Mouse (Mus musculus): Measurements from ENCODE around the gene Cd2. TPM values are rescaled to one million over a fixed set of nuclear protein-coding genes. Genes with fewer than 3 reads are reported as not detected.

Cd2 gene
- polyA plus RNA-seq, 1 experiment, result not detected

DNA sequence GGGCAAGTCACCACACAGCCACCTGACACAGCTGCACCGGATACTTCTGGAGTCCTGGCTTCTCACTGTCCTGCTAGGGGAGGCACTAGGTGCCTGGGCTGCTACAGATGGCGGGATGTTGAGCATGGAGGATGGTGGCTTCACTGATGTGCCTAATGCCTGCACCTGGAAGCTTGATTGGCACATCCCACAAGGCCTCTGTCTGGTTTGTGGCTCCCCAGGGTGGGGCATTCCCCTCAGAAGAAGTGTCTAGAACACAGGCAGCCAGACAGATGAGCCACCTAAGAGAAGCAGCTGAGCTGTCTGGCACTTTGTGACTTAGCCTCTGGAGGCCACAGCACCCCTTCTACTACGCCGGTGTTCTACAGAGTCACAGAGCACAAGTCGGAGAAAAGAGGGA lies 9.5 kb upstream of the Cd2 start:
- no peaks in the 10 kb centered on the region for H3K79me3 ChIP-seq (ENCODE audit: low read depth)
- TF ChIP-seq FOSL1 (IDR thresholded peaks at IDR 0.05; ENCODE audit: insufficient read depth, low read length, poor library complexity, severe bottlenecking), result no peak
- TF ChIP-seq MYOD1 (IDR thresholded peaks at IDR 0.05; ENCODE audit: control insufficient read depth, insufficient read length, low read depth), result no peak
- TF ChIP-seq MAX (IDR thresholded peaks at IDR 0.05), result no peak
- TF ChIP-seq MYOG (IDR thresholded peaks at IDR 0.05; ENCODE audit: control insufficient read depth, extremely low read depth, insufficient read length), result no peak
- no peak for TF ChIP-seq USF1 (IDR thresholded peaks at IDR 0.05; ENCODE audit: low read depth)
- no peak for TF ChIP-seq CEBPB (IDR thresholded peaks at IDR 0.05; ENCODE audit: low read depth)
- no peak for TF ChIP-seq CTCF (IDR thresholded peaks at IDR 0.05; ENCODE audit: control insufficient read depth, insufficient read depth, insufficient read length)
- H3K27me3 ChIP-seq (ENCODE audit: control insufficient read depth, insufficient read depth, insufficient read length), result no peaks in the 10 kb centered on the region
- H3ac ChIP-seq (ENCODE audit: control insufficient read depth, insufficient read length, low read depth), result no peak overlapping the region
- no peak overlapping the region for H3K4me3 ChIP-seq (ENCODE audit: insufficient read depth, poor library complexity, severe bottlenecking)
- no peaks in the 10 kb centered on the region for H3K79me2 ChIP-seq (ENCODE audit: control insufficient read depth, insufficient read depth)
- H3K36me3 ChIP-seq (ENCODE audit: control insufficient read depth, insufficient read depth), result no peaks in the 10 kb centered on the region

DNA sequence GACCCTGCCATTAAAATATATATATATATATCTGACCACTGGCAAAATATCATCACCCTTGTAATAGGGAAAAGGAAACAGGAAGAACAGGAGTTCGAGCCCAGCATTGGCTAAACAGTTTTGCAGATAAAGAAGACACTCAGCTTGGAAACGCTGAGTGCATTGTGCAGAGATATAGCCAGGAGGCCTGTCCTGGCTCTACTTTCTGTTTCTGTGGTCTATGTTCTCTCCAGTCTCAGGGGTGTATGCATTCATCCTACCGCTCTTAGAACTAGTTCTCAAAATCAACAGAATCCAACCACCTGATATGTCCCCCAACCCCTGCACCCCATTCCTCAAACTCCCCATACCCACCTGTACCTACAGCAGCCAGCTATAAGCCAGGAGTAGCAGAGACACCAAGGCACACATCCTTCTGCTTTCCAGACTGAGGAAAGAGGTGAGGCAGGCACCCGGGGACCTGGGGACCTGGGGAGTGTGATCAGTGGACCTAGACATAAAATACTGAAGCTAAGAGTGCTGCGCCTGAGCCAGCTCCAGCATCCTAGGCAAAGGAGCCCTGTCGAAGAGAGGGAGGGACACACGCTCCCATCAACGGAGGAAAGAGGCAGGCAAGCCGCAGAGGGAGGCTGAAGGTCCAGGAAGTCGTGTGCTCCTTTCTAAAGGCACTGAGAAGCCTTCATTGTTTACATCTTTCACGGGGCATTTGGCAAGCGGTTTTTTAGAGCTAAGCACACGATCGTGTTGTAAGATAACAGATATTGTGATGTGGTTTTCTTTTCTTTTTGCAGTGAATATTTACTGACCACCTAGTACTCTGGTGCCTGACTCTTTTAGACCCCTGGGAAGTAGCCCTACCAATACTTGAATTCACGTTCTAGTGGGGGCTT lies 8.4 kb upstream of the Cd2 start:
- H3K79me3 ChIP-seq (ENCODE audit: low read depth), result no peaks in the 10 kb centered on the region
- no peaks in the 10 kb centered on the region for H3K79me2 ChIP-seq (ENCODE audit: control insufficient read depth, insufficient read depth)
- H3K4me3 ChIP-seq (ENCODE audit: insufficient read depth, poor library complexity, severe bottlenecking), result no peak overlapping the region
- no peaks in the 10 kb centered on the region for H3K36me3 ChIP-seq (ENCODE audit: control insufficient read depth, insufficient read depth)
- no peaks in the 10 kb centered on the region for H3K27me3 ChIP-seq (ENCODE audit: control insufficient read depth, insufficient read depth, insufficient read length)
- H3ac ChIP-seq (ENCODE audit: control insufficient read depth, insufficient read length, low read depth), result no peak overlapping the region
- TF ChIP-seq MYOG (IDR thresholded peaks at IDR 0.05; ENCODE audit: control insufficient read depth, extremely low read depth, insufficient read length), result no peak
- TF ChIP-seq MAX (IDR thresholded peaks at IDR 0.05), result no peak
- TF ChIP-seq CEBPB (IDR thresholded peaks at IDR 0.05; ENCODE audit: low read depth), result no peak
- TF ChIP-seq CTCF (IDR thresholded peaks at IDR 0.05; ENCODE audit: control insufficient read depth, insufficient read depth, insufficient read length), result no peak
- TF ChIP-seq MYOD1 (IDR thresholded peaks at IDR 0.05; ENCODE audit: control insufficient read depth, insufficient read length, low read depth), result no peak
- no peak for TF ChIP-seq FOSL1 (IDR thresholded peaks at IDR 0.05; ENCODE audit: insufficient read depth, low read length, poor library complexity, severe bottlenecking)
- TF ChIP-seq USF1 (IDR thresholded peaks at IDR 0.05; ENCODE audit: low read depth), result no peak

DNA sequence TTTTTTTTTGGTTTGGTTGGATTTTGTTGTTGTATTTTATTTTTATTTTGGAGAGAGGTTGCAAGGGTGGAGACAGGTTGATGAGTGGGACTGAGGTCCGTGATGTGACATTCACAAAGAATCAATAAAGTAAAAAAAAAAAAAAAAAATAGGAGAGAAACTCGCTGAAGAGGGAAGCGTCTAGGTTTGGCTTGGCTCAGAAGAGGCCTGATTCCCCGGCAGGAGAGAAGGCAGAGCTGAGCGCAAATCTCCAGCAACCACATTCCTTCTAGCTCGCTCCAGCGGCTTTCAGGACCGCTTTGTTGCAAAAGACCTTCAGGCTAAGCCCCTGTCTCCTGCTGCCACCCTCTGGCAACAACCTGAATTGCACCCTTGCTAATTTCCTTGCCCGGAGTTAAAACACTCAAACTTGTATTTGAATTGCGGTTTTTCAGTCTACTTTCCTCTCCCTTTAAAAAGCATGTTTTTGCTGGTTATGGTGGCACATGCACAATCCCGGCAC lies 7.7 kb upstream of the Cd2 start:
- Histone ChIP-seq H3K27me3 (ENCODE audit: control insufficient read depth, insufficient read depth, insufficient read length) (no peaks in the 10 kb centered on the region), H3K79me3 (ENCODE audit: low read depth) (no peaks in the 10 kb centered on the region), H3K4me3 (ENCODE audit: insufficient read depth, poor library complexity, severe bottlenecking) (no peak overlapping the region), H3K36me3 (ENCODE audit: control insufficient read depth, insufficient read depth) (no peaks in the 10 kb centered on the region), H3K79me2 (ENCODE audit: control insufficient read depth, insufficient read depth) (no peaks in the 10 kb centered on the region), H3ac (ENCODE audit: control insufficient read depth, insufficient read length, low read depth) (peak overlapping the region; percentile 4)
- TF ChIP-seq MAX (IDR thresholded peaks at IDR 0.05) (no peak), CTCF (IDR thresholded peaks at IDR 0.05; ENCODE audit: control insufficient read depth, insufficient read depth, insufficient read length) (peak; percentile 78), CEBPB (IDR thresholded peaks at IDR 0.05; ENCODE audit: low read depth) (peak; percentile 68), MYOG (IDR thresholded peaks at IDR 0.05; ENCODE audit: control insufficient read depth, extremely low read depth, insufficient read length) (no peak), USF1 (IDR thresholded peaks at IDR 0.05; ENCODE audit: low read depth) (no peak)

DNA sequence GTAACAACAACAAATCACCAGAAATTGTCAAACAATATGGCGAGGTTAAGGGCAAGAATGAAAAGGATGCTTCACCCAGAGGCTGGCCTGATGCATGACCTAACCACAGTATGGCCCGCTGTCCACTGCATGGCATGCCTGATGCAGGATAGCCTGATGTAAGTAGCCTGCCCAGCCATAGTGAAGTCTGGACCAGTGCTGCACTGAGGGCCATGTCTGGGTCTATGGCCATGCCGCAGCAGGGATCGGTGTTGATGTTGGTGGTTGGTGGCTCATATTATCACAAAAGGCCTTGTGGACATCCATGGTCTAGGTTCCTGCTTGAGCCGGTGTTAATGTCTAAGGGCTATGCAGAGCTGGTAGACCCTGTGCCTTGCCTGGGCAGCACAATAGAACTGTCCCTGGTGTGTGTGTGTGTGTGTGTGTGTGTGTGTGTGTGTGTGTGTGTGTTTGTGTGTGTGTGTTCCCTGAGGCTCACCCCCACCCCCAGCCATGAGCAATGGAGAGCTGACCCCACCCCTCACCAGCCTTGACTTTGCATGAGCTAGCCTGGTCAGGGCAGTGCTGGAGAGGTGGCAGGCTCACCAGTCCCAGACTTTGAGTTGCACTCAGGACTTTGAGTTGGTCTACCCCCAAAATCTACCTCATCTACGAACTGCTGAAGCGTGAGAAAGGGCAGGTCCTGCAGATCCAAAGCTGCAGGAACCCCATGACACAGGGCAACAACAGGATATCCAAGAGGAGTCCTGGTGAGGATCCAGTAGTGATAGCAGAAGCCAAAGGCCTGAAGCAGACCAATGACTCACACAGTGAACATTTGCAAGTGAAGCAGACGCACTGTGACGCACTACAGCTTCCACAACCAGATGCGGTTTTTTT lies 7.0 kb upstream of the Cd2 start:
- TF ChIP-seq CEBPB (IDR thresholded peaks at IDR 0.05; ENCODE audit: low read depth), result no peak
- TF ChIP-seq USF1 (IDR thresholded peaks at IDR 0.05; ENCODE audit: low read depth), result no peak
- no peak for TF ChIP-seq FOSL1 (IDR thresholded peaks at IDR 0.05; ENCODE audit: insufficient read depth, low read length, poor library complexity, severe bottlenecking)
- TF ChIP-seq CTCF (IDR thresholded peaks at IDR 0.05; ENCODE audit: control insufficient read depth, insufficient read depth, insufficient read length), result no peak
- no peak for TF ChIP-seq MAX (IDR thresholded peaks at IDR 0.05)
- no peak for TF ChIP-seq MYOG (IDR thresholded peaks at IDR 0.05; ENCODE audit: control insufficient read depth, extremely low read depth, insufficient read length)
- TF ChIP-seq MYOD1 (IDR thresholded peaks at IDR 0.05; ENCODE audit: control insufficient read depth, insufficient read length, low read depth), result no peak
- Histone ChIP-seq H3K79me3 (ENCODE audit: low read depth) (no peaks in the 10 kb centered on the region), H3K36me3 (ENCODE audit: control insufficient read depth, insufficient read depth) (no peaks in the 10 kb centered on the region), H3K27me3 (ENCODE audit: control insufficient read depth, insufficient read depth, insufficient read length) (no peaks in the 10 kb centered on the region), H3K4me3 (ENCODE audit: insufficient read depth, poor library complexity, severe bottlenecking) (no peak overlapping the region), H3ac (ENCODE audit: control insufficient read depth, insufficient read length, low read depth) (no peak overlapping the region), H3K79me2 (ENCODE audit: control insufficient read depth, insufficient read depth) (no peaks in the 10 kb centered on the region)

DNA sequence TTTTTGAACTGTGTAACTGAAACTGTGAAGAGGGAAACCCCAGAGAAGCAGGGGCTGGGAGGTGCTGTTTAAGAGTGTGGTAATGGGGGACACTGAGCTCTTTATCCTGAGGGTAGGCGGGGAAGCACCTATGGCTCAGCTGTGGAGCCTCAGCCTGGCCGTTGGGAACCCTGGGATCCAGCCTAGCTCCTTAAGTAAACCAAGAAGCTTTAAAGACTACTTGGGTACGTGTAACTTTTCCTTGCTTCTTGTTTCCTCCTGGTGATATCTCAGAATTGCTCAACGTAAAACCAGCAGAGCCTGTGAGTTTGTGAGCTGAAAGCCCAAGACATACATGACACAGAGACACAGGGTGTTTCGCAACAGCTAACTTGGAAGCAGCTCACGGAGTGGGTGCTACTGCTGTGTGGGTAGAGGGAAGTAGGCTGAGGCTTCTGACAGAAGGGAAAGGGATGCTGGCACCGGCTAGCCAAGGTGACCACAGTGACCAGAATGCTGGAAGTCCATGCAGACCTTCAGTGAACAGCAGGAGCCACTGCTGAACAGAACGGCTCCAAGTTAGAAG lies 5.9 kb upstream of the Cd2 start:
- H3K79me2 ChIP-seq (ENCODE audit: control insufficient read depth, insufficient read depth), result no peaks in the 10 kb centered on the region
- H3K36me3 ChIP-seq (ENCODE audit: control insufficient read depth, insufficient read depth), result no peaks in the 10 kb centered on the region
- H3K79me3 ChIP-seq (ENCODE audit: low read depth), result no peaks in the 10 kb centered on the region
- H3ac ChIP-seq (ENCODE audit: control insufficient read depth, insufficient read length, low read depth), result no peak overlapping the region
- H3K4me3 ChIP-seq (ENCODE audit: insufficient read depth, poor library complexity, severe bottlenecking), result no peak overlapping the region
- TF ChIP-seq USF1 (IDR thresholded peaks at IDR 0.05; ENCODE audit: low read depth), result no peak
- TF ChIP-seq CEBPB (IDR thresholded peaks at IDR 0.05; ENCODE audit: low read depth), result peak; percentile 70
- TF ChIP-seq MYOG (IDR thresholded peaks at IDR 0.05; ENCODE audit: control insufficient read depth, extremely low read depth, insufficient read length), result no peak
- TF ChIP-seq MYOD1 (IDR thresholded peaks at IDR 0.05; ENCODE audit: control insufficient read depth, insufficient read length, low read depth), result no peak
- TF ChIP-seq CTCF (IDR thresholded peaks at IDR 0.05; ENCODE audit: control insufficient read depth, insufficient read depth, insufficient read length), result no peak
- no peak for TF ChIP-seq MAX (IDR thresholded peaks at IDR 0.05)
- H3K27me3 ChIP-seq (ENCODE audit: control insufficient read depth, insufficient read depth, insufficient read length), result no peaks in the 10 kb centered on the region

Data from C2C12 (cell line).